Mouse (Mus musculus): Measurements from ENCODE around the gene Nfia.

GRCm38 (mm10) chr4:98106445-98107092, 334.0 kb downstream of the Nfia start:
- TF ChIP-seq POLR2A (IDR thresholded peaks at IDR 0.05; ENCODE audit: borderline replicate concordance, insufficient read depth, low read length), result no peak
- no peak for TF ChIP-seq CTCF (IDR thresholded peaks at IDR 0.05; ENCODE audit: borderline replicate concordance, insufficient read depth, low read depth, low read length)
